Mouse (Mus musculus): ENCODE results near the gene Trim28.

DNA sequence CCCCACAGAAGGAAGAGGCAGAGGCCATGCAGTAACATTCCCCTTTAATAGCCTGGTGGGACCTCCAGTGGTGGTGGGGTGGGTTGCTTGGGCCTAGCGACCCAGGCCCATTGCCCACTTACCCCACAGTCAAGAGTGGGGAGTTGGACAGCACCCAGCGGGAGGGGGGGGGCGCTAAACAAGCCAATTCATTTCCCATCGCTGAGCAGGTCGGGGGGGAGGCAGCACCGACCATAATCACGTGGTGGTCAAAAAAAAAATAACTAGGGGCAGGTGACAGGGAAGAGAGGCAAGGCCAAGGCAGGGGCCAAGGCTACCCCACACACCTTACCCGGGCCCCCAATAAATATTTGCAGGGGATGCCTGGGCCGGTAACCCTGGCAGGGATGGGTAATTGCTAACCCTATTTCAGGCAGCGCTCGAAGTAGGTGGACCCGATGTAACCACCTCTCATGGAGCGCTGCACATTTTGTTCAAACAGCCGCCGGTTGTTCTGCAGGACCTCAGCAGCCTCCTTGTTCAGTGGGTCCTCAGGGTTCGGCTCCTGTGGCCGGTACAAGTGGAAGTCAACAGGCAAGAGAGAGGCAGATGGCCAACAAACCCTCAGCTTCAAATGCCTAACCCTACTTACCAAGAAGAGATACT lies 36.4 kb downstream of the Trim28 start:
- TF ChIP-seq POLR2A (IDR thresholded peaks at IDR 0.05; ENCODE audit: extremely low read depth, insufficient read depth, low read length) (no peak), CTCF (IDR thresholded peaks at IDR 0.05; ENCODE audit: low read depth, low read length) (no peak)

Data from liver, adult 2 months (tissue).